ENCODE assay signal across 15 mouse cellular contexts in the genomic region with DNA sequence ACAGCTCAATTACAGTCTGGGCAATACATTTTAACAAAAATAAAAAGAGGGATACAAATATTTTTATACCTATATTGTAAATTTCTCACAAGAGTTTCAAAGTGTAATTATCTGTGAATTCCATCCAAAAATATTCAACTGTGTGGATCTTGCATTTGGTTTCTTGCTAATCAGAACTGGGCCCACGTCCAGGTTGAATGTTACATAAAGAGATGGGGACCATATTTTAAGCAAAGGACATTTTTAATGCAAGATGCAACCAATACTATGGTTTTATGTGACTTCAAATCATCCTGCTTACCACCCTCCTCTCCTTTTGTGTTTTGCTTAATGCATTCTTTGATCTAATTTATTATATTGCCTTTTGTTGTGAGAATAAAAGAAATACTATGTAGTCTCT.
A peak's percentile ranks its signal among the peaks of the same experiment; 100 is the strongest.
DNase-seq lines count a peak whose midpoint lies in the region.
"Had no signal": no experiment of that assay in that cellular context is flagged by ENCODE, and none has a peak within 500 bp of the region (broad histone marks: within the 10 kb centered on the region; RNA-seq: fewer than 3 reads in every experiment).

No protein-coding gene starts in this region.

- peak; percentile 14 for DNase-seq in layer of hippocampus, adult 9-11 months
- DNase-seq in layer of hippocampus, postnatal 36 days = no peak
- peak; percentile 55 for DNase-seq in right cerebral cortex, adult 18-20 months
- DNase-seq in right cerebral cortex, postnatal 36 days (ENCODE audit: low spot score in 2 of 2) = no peak
- DNase-seq in right cerebral cortex, postnatal 14 days = peak; percentile 16
- DNase-seq in ovary, adult 18-20 months (ENCODE audit: low spot score) = no peak
- no peak for DNase-seq in embryo, embryonic 10.5 days (ENCODE audit: low spot score)
- DNase-seq: adrenal gland, adult 8-10 months; adrenal gland, postnatal 36 days; cerebellum, adult 11 months; cerebellum, adult 8-10 months; gastrocnemius, postnatal 10 days; heart, adult 18-20 months; heart, postnatal 10 days; heart, postnatal 4 days had no signal

Comparison
In these comparisons a context has a peak if more than half of its experiments do, and no peak if none do; other contexts are left out.
1. DNase-seq: peak in layer of hippocampus, adult 9-11 months (single experiment), right cerebral cortex, adult 18-20 months (single experiment) and right cerebral cortex, postnatal 14 days (single experiment); none in layer of hippocampus, postnatal 36 days (0 of 2), right cerebral cortex, postnatal 36 days (0 of 2), ovary, adult 18-20 months (single experiment) and embryo, embryonic 10.5 days (single experiment).